Mouse (Mus musculus): ENCODE data around the gene Skap1.
A peak's percentile ranks its signal among the peaks of the same experiment; 100 is the strongest.

DNA sequence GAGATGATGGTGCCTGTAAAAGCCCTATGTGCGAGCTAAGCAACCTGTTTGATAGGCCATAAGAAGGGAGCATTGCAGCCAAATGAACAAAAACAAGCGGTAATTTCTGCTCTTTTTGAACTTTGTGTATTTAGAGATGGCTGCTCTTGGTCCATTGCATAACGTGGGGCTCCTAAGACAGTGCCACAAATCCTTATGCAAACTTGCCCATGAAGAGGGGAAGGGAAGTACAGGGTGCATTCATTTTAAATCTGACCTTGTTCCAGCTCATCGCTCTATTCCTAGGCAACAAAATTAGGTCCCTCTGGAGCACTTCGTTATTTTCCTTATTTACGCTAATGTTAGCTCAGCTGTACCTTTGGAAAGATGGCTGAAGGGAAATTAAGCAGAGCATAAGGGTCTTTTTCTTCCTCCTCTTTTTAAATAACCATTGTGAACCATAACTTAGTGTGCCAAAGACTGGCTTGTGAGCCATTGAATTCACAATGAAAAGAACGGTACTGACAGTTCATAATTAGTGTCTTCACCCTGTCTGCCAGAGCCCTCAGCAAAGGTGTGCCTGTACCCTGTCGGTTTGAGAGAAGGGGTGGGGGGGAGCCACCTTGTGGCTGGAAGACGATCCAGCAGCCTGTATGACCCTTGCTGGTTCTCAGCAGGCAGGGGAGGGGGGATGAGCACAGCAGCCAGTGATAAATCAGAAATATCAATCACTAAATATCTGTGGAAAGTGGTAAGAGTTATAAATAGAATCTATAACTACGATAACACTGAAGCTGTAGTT lies 117.4 kb downstream of the Skap1 start:
- TF ChIP-seq CTCF (IDR thresholded peaks at IDR 0.05; ENCODE audit: extremely low read depth, insufficient read depth, low read length) (peak; percentile 37), POLR2A (IDR thresholded peaks at IDR 0.05; ENCODE audit: extremely low read depth, insufficient read depth, low read length) (no peak)
